Mouse (Mus musculus) hematopoietic stem cell, adult 5-6 weeks (primary cell): ENCODE measurements at regions not wholly inside any gene's neighbourhood (a gene's known extent, or its start where the extent isn't known, plus 50 kb on each side); places are given as distances from the start of the nearest gene placed in this dataset.

ENCODE experiments used
- ATAC-seq, 2 experiments: fragments of 125-278 bp in 1 of 2; replicated peaks in 1 of 2; 2 replicates each; pipeline ENCODE4 v1.8.0; 2016 to 2017; ENCODE audit warnings: inconsistent platforms in 2 of 2, mild to moderate bottlenecking in 2 of 2, moderate number of reproducible peaks in 2 of 2, low read depth in 1 of 2, moderate TSS enrichment in 1 of 2; ENCODE audit not compliant: low FRiP score in 2 of 2, poor library complexity in 2 of 2, severe bottlenecking in 2 of 2, insufficient read depth in 1 of 2, low TSS enrichment in 1 of 2

DNA sequence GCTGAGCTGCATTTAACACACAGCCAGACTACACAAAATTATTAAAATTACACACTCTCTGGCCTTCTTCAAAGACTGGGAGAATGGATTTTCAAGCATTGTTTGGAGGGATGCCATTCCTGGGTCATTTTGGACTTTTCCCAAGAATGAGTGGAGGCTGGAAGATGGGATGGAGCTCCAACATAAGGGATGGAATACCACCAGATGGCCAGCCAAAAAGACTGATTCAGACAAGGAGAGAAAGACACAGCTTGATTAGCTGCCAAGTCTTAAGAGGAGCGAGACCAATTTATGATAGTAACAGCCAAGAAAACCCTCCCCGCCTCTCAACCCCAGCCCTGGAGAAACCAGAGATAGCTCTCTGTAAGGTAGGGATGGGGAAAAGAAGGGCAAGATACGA lies 253.4 kb upstream of the Chd6 start:
- no peak for ATAC-seq

DNA sequence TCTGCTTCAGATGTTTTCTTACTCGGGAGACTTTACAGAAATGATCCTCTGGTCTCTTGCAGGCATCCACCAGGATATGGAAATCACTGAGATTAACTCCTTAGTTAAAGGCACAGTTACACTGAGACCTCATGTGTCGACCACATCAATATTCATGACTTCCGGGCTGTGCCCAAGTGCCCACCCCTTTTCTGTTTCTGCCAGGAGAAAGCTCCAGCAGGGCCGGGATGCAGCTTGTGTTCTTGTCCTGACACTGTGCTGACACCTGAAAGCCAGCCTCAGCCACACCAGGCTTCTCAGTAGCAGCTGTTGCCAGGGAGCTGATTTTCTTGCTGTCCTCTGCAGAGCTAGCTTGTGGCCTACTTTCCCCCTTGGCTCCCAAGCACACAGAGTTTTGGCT lies 240.2 kb upstream of the Chd6 start:
- no peak for ATAC-seq

DNA sequence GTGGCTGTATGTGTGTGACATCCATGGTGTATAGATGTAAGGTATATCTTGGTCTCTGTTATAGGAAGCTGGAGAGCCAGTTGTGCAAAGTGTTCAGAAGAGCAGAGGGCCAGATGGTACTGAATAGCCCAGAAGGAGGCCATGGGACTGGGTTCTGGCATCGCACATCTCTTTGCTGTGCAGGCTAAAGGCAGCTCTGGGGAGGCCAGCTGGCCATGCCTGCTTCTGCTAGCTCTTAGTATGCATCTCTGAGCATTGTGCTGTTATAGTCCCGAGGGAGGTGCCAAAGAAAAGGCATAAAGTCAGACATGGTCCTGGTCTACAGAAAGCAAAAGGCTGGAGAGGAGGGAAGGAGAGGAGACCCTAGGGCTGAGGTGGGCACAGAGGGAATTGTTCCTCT lies 235.1 kb upstream of the Chd6 start:
- no peak for ATAC-seq

DNA sequence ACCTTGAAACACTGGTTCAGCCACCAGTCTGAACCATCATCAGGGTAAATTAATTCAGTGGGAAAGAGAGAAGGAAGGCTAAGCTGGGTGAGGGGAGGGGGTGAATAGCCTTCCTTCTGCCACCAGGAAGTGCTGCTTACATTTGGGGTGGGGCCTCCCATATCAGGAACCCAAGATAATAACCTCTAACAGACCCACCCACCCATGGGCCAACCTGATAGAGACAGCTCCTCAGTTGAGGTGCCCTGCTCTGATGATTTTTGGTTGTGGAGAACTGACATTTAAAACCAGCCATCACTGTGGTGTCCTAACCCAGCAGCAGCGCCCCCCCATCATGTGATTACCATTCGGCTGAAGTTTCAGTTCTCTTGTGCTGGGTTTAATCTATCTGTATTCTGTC lies 233.8 kb upstream of the Chd6 start:
- no peak for ATAC-seq

DNA sequence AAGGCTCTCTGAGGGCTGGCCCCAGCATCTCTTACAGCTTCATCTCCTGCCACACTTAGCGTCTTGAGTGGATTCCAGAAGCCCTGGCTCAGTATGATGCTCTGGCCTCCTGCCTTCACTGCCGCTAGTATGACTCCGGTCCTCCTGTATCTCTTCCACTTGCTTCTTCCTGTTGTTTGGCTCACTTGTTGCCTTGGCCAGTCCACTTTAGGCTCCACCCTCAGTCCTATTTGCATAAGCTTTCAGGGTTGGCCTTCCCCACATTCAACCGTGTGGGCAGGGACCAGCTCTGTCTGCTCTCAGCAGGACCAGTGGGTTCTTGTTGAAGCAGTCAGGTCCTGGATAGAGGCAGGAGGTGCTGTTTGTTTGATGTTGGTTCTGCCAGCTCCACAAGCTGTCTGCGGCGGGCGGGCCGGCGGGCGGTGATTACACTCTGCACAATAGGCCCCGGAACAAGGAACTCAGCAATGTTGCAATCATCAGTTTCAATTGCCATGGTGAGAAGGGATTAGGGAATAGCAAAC lies 232.6 kb upstream of the Chd6 start:
- no peak; a peak in 1 of 4 replicates for ATAC-seq

DNA sequence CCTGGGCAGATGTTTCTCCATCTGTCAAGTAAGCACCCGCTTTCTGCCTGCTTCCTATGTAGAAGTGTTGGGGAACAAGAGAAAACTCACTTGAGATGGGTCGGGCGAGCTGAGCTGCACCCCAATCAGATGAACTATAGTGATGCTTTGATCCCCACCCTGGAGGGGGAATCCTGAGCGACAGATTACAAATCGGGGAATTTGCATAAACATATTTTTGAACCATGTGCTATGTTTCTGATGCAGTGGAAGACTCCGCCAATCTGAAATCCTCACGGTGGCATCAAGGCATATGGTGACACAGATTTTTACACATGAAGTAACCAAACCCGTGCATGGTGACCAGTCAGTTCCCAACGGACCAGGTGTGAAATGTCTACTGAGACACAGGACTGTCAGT lies 231.4 kb upstream of the Chd6 start:
- no peak for ATAC-seq

DNA sequence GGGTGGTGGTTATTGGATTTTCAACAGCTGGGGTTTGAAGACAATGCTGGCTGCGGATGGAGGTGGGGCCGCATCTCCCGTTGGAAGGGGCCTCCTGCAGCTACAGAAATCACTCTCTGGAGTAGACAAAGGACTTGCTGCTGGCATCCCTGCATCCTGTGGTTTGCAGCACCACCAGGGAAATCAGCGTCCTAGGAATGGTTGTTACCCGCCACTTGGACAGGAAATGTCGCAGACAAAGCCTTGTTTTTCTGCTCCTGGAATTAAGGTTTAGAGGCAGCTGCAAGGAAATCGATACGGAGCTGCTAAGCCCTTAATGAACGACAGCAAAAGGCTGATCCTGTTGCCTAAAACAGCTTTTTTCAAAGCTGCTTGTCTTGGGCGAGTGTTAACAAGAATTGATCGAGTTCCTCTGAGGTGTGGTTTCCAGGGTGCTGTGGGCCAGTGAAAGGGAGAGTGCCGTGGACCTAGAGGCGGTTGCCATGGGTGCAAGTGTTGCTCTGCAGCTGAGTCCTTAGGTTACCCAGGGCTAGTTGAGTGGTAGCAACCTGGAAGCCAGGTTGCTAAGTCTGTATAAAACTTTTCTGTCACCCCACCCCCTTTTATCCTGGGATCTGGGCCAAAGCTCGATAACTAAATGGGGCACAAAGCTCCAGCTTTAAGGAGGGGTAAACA lies 230.6 kb upstream of the Chd6 start:
- ATAC-seq: no peak

DNA sequence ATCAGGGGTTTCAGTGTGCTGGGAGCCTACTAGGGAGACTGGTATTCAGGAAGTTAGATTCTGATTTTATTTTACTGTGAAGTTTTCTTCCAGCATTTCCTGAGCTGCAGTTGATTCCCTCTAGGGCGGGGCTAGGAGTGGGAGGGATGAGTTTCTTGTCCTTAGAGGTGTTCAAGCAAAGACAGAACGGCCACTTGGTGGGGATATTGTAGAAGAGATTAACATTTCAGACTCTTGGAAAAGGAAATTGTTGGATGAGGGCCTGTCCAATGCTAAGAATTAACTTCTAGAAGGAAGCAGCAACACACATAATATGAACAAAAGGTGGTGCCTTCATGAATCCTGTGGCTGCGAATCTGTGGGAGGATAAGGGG lies 230.1 kb upstream of the Chd6 start:
- ATAC-seq: no peak

DNA sequence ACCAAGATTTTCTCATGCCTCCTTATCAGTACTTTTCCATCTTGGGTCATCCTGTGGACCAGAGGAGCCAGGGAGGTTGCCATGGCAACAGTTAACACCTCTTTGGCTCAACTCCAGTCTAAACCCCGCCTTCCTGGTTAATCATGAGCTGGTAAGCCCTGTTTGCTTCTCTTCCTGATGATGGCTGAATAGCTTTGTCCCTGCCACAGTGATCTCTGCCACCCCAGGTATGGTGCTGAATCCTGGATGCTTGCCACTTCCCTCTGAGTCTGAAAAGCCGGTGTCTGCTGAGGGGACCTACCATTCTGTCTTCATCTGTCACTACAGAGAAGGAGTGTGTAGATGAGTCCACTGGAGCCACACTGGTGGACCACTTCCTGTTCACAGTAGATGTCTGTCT lies 223.8 kb upstream of the Chd6 start:
- ATAC-seq: no peak

DNA sequence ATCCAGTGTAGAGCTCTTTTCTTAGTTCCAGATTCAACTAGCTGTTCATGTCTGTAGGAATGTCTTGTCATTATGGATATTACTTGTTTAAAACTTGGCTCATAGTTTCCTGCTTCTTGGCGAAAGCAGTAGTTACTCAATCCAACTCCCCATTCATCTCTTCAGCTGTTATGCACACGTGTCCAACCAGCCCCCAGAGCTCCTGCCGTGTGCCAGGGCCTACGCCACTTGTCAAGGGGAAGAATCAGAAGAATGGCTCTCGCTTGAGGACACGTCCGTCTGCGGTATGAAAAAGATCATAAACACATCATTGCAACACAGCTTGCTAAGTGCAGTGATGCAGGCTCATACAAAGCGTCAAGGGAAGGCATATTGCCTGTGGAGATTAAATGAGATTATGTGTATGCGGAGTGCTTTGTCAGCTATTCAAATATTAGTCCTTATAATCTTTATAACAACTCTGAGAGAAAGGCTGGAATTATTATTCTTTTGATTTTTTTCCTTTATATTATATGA lies 223.0 kb upstream of the Chd6 start:
- no peak for ATAC-seq

DNA sequence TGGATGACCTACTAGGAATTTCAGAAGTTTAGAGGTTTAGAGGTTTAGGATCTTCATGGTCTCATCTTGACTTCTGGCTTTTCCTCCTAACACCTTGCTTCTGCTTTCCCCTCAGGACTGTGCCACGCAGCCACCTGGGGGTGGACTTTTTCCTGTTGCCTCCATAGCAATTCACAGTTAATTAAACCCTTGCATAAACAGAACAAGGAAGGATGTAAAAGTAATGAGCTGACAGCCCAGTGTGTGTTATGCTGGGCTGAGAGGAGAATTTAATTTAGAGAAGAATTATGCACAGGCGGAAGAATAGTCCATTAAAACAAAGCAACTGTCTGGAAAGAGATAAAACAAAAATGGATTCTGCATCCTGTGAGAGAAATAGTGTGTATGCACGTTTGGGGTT lies 193.9 kb upstream of the Chd6 start:
- no peak for ATAC-seq

DNA sequence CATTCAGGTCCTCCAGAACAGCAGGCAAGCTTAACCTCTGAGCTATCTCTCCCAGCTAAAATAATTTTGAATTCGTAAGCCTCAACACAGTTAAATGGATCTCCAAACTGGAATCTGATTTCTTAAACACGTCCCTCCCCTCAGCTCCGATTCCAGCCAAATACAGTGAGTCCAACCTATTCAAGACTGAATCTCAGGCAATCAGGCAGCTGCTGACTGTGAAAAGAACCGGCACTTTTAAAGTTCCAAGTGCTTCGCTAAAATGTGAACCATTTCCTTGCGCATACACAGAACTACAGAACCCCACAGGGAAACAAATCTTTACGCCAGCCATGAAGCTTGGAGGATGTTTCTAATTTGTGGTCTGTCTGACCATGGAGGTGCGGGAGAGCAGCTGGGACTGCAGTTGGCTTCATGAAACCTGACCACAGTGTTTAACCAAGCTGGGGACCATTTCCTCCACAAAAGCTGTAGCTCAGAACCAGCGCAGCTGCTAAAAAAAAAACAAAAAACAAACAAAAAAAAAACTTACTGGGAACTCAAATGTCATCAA lies 160.1 kb upstream of the Chd6 start:
- no peak for ATAC-seq

DNA sequence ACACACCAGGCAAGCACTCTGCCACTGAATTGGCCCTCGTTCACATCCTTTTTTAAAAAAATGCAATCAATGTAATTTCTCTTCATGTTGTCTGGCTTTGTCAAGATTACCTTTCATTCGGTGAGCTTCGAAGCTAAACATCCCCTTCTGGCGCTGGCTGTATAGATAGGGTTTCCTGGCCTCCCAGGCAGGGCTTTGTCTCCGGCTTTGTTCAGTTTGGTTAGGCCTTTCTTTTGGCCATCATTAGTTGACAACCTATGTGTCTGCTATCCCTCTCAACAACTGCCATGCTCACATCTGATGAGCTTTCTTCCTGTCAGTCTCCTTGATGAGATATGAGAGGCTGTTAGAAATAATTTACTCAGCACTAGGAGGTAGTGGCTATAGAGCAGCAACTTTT lies 157.6 kb upstream of the Chd6 start:
- ATAC-seq: no peak

DNA sequence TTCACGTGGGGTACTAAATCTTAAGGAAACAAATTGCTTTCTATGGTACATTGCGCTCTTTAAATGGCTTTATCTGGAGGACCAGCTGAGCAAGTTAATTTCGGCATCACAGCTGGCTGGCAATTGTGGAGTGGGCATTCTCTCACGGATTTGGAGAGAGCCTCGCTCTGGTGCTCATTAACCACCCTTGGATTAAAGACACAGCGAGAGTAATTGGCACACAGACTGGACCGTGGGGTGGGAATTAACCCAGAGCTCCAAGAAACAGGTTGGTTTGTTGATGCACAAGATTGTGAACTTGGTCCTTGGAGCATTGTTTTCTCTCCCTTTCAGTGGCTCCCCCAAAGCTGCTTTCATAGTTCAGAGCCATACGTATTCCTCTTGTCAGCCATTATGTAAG lies 156.3 kb upstream of the Chd6 start:
- ATAC-seq: no peak

DNA sequence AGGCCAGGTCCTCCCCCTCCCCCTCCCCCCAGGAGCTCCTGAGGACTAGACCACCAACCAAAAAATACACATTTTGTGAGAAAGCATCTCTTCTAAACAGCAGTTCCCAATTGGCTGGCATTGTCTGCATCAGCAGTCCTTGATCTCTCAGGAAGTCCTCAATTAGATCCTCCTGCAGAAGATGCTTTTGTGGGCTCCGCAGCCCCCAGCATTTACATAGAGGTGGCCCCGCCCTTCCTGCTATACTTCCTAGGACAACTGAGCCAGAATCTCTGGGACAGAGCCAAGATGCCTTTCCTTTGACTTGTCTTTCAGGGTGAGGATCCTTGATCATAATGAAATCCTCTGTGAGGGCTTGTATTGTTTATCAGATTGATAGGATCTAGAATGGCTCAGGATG lies 143.9 kb upstream of the Chd6 start:
- no peak for ATAC-seq

DNA sequence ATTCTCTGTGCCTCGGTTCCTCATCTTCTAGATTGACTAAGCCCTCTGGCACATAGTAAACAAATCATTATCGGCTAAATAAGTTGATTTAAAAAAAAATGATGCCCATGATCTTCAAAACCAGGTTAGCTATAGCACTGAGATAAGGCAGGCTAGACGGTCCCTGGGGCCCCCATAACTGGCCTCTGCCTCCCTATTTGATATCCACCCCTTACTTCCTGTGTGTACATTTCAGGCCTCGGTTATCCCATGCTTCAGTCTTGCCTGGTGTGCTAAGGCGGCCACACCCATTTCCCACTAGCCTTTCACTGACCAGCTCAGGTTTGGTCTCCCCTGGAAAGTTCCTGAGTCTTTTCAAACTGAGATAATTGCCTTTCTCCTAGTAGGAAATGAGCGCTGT lies 132.8 kb upstream of the Chd6 start:
- ATAC-seq: no peak

DNA sequence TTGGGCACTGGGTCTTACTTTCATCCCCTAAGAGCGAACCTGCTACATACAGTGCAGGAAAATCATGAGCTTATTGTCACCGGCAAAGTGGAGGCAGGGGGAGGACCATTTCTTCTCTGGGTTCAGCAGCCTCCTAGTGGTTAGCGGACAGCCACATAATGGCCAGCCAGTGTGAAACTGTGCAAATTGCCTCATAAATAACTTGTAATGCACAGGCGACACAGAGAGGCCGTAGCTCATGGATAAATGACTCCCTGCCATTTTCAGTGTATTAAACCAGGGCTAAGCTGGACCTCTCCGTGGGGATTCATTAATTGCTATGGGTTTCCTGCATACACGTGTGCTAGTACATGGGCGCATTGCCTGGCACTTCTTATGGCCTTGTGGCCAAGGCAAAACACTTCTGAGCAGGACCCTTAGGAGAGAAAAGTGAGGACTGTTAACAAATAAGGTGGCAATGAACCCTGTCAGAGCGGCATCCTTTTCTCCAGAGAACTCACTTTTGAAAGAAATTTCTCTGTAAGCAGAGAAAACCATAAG lies 128.5 kb upstream of the Chd6 start:
- no peak for ATAC-seq

DNA sequence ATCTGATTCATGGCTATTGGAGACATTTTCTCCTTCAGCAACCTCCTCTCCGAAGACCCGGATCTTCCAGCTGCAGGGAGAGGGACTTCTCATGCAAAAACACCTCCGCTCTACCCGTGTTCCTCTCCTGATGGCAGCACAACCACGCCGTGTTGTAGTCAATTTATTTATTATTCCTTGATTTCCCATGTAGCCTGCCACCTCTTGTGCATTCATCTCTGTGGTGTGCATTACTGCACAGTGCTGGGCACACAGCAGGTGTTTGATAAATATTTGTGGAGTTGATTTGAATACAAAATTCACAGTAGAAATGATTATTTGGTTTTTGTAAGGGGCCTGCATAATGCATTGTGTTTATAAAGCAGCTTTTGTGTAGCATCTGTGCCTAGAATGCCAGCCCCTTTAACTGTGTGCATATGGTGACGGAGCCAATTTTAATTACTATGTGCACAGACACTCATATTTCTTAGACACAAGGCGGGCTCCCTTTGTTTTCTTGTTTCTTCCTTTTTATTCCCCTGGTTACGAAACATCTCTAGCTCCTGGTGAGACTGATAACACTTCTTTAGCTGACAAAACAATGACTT lies 124.4 kb upstream of the Chd6 start:
- ATAC-seq: no peak

DNA sequence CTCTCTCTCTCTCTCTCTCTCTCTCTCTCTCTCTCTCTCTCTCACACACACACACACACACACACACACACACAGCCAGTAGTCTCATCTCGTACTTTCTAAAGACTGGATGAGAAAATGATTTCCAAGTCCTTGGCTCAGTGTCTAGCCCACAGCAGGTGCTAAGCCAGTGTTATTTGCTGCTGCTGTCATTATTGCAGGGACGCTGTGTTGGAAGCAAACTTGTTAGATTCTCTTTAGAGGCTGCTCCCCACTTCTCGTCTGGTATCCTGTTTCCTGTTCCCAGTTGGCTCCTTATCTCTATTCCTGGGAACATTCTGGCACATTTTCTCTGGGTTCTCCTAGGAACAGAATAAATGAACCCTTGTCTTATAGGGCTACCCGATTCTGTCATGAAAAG lies 122.5 kb upstream of the Chd6 start:
- no peak for ATAC-seq
